Mouse (Mus musculus): ENCODE measurements around the gene Cenpt.

Gene Cenpt

DNA sequence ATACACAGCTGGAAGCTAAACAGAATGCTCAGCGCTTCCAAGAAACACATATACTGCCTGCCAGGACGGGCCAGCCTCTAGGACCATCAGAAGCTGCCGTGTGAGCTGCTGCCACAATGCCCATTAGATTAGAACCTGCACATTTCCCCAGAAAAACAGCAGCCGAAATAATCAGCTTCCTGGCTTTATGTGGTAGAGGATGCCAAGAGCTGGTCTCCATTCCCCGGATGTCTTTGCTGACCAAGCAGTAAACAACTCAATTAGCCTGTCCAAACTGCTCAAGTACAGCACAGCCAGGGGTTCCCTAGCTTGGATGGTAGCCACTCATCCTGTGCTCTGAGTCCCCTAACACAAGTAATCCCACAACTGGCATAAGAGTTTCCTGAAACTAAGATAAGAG is 45.3 kb downstream of the Cenpt start:
- no peak for DNase-seq (ENCODE audit: low spot score in 2 of 2)

DNA sequence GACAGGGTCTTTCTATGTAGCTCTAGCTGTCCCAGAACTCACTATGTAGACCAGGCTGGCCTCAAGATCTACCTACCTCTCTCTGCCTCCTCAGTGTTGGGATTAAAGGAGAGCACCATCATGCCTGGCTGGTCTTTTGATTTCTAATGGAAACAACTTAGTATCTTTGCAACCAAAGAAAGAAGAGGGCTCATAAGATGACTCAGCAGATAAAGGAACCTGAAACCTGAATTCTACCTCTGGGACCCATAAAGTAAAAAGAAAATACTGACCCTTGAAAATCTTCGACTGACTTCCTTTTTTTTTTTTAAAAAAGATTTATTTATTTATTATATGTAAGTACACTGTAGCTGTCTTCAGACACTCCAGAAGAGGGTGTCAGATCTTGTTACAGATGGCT is 47.1 kb downstream of the Cenpt start:
- DNase-seq (ENCODE audit: low spot score in 2 of 2) = no peak

DNA sequence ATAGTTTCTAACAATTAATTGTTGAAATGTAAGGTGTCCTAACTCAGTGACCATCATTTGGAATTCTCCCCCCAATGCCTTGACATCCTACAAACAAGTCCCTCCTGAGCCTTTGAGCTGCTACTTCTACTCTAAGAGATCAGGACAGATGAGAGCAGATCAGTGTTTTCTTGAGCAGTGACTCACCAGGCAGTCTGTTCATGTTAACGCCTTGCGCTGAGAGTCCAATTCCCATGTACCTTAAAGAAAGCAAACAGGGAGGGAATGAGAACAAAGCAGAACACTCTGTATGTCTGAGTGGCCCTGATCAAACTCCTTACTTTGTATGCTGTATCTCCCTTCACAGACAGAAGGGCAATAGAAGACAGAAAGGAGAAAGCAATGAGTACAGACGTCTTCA is 47.7 kb downstream of the Cenpt start:
- no peak for DNase-seq (ENCODE audit: low spot score in 2 of 2)

DNA sequence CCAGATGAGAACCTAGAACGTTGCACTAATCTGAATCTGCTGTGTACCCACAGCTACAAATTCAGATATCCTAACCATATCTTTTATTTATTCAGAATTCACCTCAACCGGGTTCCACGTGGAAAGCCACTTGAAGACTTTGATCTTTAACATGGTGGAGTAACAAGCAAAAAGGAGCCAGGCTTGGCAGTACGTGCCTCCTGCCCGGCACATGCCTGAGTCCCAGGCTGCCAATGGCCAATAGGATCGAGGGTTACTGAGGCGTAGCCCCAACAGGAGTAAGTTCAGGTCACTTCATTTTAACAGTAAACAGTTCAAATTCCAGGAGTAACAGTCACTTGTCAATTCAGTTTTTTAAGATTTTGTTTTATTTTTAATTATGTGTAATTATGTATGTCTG is 48.3 kb downstream of the Cenpt start:
- DNase-seq (ENCODE audit: low spot score in 2 of 2) = no peak

DNA sequence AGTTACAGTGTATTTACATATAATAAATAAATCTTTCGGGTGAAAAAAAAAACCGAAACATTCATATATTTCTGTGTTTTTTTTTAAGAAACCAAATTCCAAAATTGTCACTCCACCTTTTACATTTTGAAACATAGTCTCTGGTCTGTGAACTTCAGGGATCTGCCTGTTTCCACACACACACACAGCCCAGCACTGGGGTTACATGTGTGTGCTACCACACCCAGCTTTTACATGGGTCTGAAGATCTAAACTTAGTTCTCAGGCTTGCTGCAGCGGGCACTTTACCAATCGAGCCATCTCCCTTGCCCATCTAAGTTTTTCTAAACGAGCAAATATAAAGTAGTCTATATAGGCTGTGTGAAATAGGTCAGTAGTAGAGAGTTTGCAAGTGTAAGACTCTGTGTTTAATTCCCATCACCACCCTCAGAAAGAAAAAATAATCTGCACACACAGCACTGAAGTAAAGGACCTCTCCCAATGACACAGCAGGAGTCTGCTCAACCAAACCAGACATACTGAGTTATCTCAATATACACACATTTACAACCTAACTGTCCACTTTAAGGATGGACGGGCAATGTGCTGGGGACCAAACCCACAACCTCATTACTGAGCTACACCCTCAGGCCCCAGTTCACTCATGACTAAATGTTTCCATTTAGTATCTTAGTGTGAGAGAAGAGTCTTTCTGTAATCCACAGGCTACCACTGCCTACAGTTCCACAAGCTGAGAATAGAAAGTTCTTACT is 51.7 kb downstream of the Cenpt start:
- DNase-seq (ENCODE audit: low spot score in 2 of 2) = no peak

DNA sequence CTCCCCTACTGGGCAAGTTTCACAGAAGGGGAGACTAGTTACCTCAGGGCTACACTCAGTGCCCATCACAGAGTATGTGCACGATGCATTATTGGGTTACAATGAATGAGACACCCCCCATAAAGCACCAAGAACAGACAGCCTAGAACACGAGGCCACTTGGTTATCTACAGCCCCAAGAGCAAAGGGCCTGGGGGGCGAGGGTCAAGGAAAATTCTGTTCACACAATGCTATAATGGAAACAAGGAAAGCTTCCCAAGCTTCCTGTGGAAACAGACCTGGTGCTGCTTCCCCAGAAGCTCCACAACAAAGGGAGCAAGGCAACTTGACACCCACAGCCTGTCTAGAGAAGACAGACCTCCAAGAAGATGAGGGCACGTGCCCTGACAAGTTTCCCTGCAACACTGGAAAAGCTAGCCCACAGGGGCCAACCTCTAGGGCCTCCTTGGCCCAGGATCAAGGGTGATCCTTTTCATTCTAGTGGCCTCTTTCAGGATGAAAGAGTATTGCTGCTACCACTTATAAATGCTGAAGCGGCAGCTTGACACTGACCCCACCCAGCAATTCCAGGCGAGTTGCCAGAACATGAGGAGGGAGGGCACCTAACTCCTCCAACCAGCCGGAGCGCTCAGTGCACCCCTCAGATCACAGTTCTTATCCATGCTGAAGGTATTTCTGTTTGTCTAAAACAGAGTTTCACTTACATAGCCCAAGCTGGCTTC is 53.8 kb downstream of the Cenpt start:
- DNase-seq (ENCODE audit: low spot score in 2 of 2) = peak; percentile 69 to 83

DNA sequence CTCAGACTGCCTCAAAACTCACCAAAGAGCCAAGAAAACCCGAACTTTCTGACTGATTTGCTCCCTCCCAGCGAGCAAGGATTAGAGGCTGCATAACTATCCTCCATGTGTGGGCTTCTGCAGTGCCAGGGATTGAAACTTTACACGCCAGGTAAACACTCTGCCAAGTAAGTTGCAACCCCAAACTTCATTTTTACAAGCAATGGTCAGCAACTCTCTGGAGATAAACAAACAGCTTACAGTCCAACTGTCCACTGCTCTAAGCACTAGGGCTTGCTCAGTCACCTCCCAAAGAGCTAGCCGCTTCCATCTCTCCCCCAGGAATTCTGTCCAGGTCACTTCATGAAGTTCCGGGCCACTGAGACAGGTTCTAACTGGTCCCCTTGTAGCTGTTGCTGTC is 54.7 kb downstream of the Cenpt start:
- DNase-seq (ENCODE audit: low spot score in 2 of 2) = no peak

DNA sequence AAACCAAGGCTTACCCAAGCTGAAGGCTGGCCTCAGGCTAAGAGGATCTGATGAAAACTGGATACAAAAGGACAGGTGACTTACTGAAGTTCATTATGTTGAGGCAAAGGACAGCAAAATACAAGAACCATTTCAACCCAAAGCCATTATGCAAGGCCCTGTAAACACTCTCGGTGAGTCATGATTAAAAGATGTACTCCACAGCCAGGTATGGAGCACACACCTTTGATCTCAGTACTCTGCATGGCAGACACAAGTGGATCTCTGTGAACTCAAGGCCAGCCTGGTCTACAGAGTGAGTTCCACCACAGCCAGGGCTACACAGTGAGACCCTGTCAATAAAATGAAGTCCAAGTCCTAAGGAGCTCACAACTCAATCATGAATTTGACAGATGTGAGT is 57.3 kb downstream of the Cenpt start:
- DNase-seq (ENCODE audit: low spot score in 2 of 2) = no peak

All from heart, adult 9 months (tissue).